In genomic region chr1:138386001-138386400, GRCm38 (mm10) we compare ENCODE assay signal across 13 mouse cellular contexts.
A peak's percentile ranks its signal among the peaks of the same experiment; 100 is the strongest.
DNase-seq lines count a peak whose midpoint lies in the region; ATAC-seq and TF ChIP-seq lines count a peak whose summit lies in the region.
"Had no signal": no experiment of that assay in that cellular context is flagged by ENCODE, and none has a peak within 500 bp of the region (broad histone marks: within the 10 kb centered on the region; RNA-seq: fewer than 3 reads in every experiment).

No protein-coding gene starts in this region.

- TF ChIP-seq EP300 in CH12.LX (IDR thresholded peaks at IDR 0.05; ENCODE audit: low read length) = no peak

- H3K4me1 ChIP-seq in forebrain, embryonic 11.5 days (replicated peaks; ENCODE audit: control insufficient read depth, insufficient read depth, low read length) = no peaks in the 10 kb centered on the region; the same call in 1 of the 2 replicates
- peaks cover 9% of the 10 kb centered on the region; the same call in 1 of the 2 replicates for H3K4me1 ChIP-seq in forebrain, embryonic 10.5 days
- peaks cover 0 to 31% of the 10 kb centered on the region in 2 experiments; a peak in 2 of 4 replicates for H3K4me1 ChIP-seq in CH12.LX (ENCODE audit: control insufficient read depth in 1 of 2, insufficient read depth in 2 of 2)
- H3K4me1 ChIP-seq in hindbrain, embryonic 16.5 days (ENCODE audit: control insufficient read depth, insufficient read depth, low read depth, low read length) = peaks cover 6% of the 10 kb centered on the region
- peaks cover 16% of the 10 kb centered on the region for H3K4me1 ChIP-seq in midbrain, embryonic 15.5 days
- H3K4me1 ChIP-seq: embryonic facial prominence, embryonic 13.5 days; heart, embryonic 10.5 days; lung, embryonic 15.5 days had no signal

- no peaks in the 10 kb centered on the region for H3K27me3 ChIP-seq in forebrain, embryonic 11.5 days (ENCODE audit: control insufficient read depth, insufficient read depth, low read length)
- no peaks in the 10 kb centered on the region for H3K27me3 ChIP-seq in forebrain, embryonic 10.5 days (ENCODE audit: poor library complexity, severe bottlenecking)
- H3K27me3 ChIP-seq in CH12.LX (replicated peaks) = no peaks in the 10 kb centered on the region
- H3K27me3 ChIP-seq in hindbrain, embryonic 16.5 days (replicated peaks; ENCODE audit: control insufficient read depth, insufficient read depth, low read length) = no peaks in the 10 kb centered on the region
- no peaks in the 10 kb centered on the region for H3K27me3 ChIP-seq in midbrain, embryonic 15.5 days (replicated peaks)
- H3K27me3 ChIP-seq: embryonic facial prominence, embryonic 13.5 days had no signal

- no peak for TF ChIP-seq POLR2A in CH12.LX (IDR thresholded peaks at IDR 0.05; ENCODE audit: low read depth, low read length)

- no peak for DNase-seq in forebrain, embryonic 11.5 days (ENCODE audit: low spot score)
- DNase-seq in forebrain, embryonic 10.5 days (ENCODE audit: extremely low spot score, low spot score) = no peak
- no peak for DNase-seq in CH12.LX (ENCODE audit: extremely low read depth)
- no peak for DNase-seq in urinary bladder, adult 2 months (ENCODE audit: low spot score)
- DNase-seq in urinary bladder, postnatal 10 days (ENCODE audit: low spot score) = no peak
- no peak for DNase-seq in kidney, postnatal 10 days
- DNase-seq: kidney, postnatal 25 days had no signal

- peak overlapping the region; percentile 54; the same call in 1 of the 2 replicates for H3K27ac ChIP-seq in forebrain, embryonic 11.5 days (ENCODE audit: low read depth, low read length)
- no peak overlapping the region; the same call in 1 of the 2 replicates for H3K27ac ChIP-seq in forebrain, embryonic 10.5 days
- H3K27ac ChIP-seq in CH12.LX (ENCODE audit: insufficient read depth, low read depth) = no peak overlapping the region
- no peak overlapping the region for H3K27ac ChIP-seq in hindbrain, embryonic 16.5 days (ENCODE audit: low read depth, low read length)
- H3K27ac ChIP-seq in midbrain, embryonic 15.5 days = peak overlapping the region; percentile 81
- H3K27ac ChIP-seq: embryonic facial prominence, embryonic 13.5 days; heart, embryonic 10.5 days; lung, embryonic 15.5 days had no signal

- no peak for TF ChIP-seq RAD21 in CH12.LX (IDR thresholded peaks at IDR 0.05; ENCODE audit: low read depth, low read length)

- no peaks in the 10 kb centered on the region for H3K9me3 ChIP-seq in forebrain, embryonic 11.5 days (ENCODE audit: control insufficient read depth, low read length)
- H3K9me3 ChIP-seq in forebrain, embryonic 10.5 days = no peaks in the 10 kb centered on the region
- no peaks in the 10 kb centered on the region for H3K9me3 ChIP-seq in CH12.LX (replicated peaks; ENCODE audit: low read length)
- no peaks in the 10 kb centered on the region for H3K9me3 ChIP-seq in hindbrain, embryonic 16.5 days (ENCODE audit: control insufficient read depth, low read length)
- H3K9me3 ChIP-seq in midbrain, embryonic 15.5 days = no peaks in the 10 kb centered on the region
- H3K9me3 ChIP-seq: embryonic facial prominence, embryonic 13.5 days; heart, embryonic 10.5 days; lung, embryonic 15.5 days had no signal

- WGBS in forebrain, embryonic 11.5 days = 72% methylated on average over 5 of the region's 5 CpGs
- 80% methylated on average over 5 of the region's 5 CpGs for WGBS in forebrain, embryonic 10.5 days
- WGBS in hindbrain, embryonic 16.5 days = 57% methylated on average over 5 of the region's 5 CpGs
- WGBS in midbrain, embryonic 15.5 days = 38% methylated on average over 5 of the region's 5 CpGs

- 0 out of 2 replicates have a peak, but pooled peaks have one; percentile 34 for ATAC-seq in forebrain, embryonic 11.5 days (replicated peaks; ENCODE audit: low FRiP score)
- 0 out of 2 replicates have a peak, but pooled peaks have one; percentile 13 for ATAC-seq in hindbrain, embryonic 16.5 days
- ATAC-seq in midbrain, embryonic 15.5 days (replicated peaks) = peak; percentile 35; the same call in 1 of the 2 replicates
- ATAC-seq: intestine, embryonic 16.5 days had no signal

- no peaks in the 10 kb centered on the region for H3K36me3 ChIP-seq in forebrain, embryonic 11.5 days (ENCODE audit: control insufficient read depth, insufficient read depth, low read length)
- H3K36me3 ChIP-seq in forebrain, embryonic 10.5 days (replicated peaks) = no peaks in the 10 kb centered on the region
- H3K36me3 ChIP-seq in CH12.LX (replicated peaks in 1 of 2; ENCODE audit: control insufficient read depth in 1 of 2, insufficient read depth in 1 of 2, low read length in 1 of 2) = no peaks in the 10 kb centered on the region
- H3K36me3 ChIP-seq in hindbrain, embryonic 16.5 days (ENCODE audit: control insufficient read depth, insufficient read depth, low read length) = no peaks in the 10 kb centered on the region
- H3K36me3 ChIP-seq in midbrain, embryonic 15.5 days (replicated peaks) = no peaks in the 10 kb centered on the region
- H3K36me3 ChIP-seq: embryonic facial prominence, embryonic 13.5 days; heart, embryonic 10.5 days; lung, embryonic 15.5 days had no signal

- in situ Hi-C loops in CH12.LX (cut with MboI; ENCODE audit: low pct_ligation_motif_present, low pct_unique_long_range_greater_than_20kb, low sequenced_read_pairs) = no loop called here

- H3K4me2 ChIP-seq in forebrain, embryonic 11.5 days (ENCODE audit: low read depth, low read length, severe bottlenecking) = no peak overlapping the region
- H3K4me2 ChIP-seq in CH12.LX (ENCODE audit: insufficient read depth, low read depth, poor library complexity, severe bottlenecking) = peak overlapping the region; percentile 7; the same call in 1 of the 2 replicates
- H3K4me2 ChIP-seq in hindbrain, embryonic 16.5 days (ENCODE audit: low read length) = no peak overlapping the region
- no peak overlapping the region for H3K4me2 ChIP-seq in midbrain, embryonic 15.5 days
- H3K4me2 ChIP-seq: embryonic facial prominence, embryonic 13.5 days had no signal

- dilution Hi-C loops in CH12.LX (cut with MboI; ENCODE audit: extremely low pct_ligation_motif_present, extremely low pct_unique_long_range_greater_than_20kb, low sequenced_read_pairs) = no loop called here

- no peak for TF ChIP-seq CTCF in CH12.LX (conservative IDR thresholded peaks at IDR 0.05 in 1 of 2, IDR thresholded peaks at IDR 0.05 in 1 of 2; ENCODE audit: low read depth in 2 of 2, low read length in 2 of 2)

- H3K4me3 ChIP-seq in forebrain, embryonic 11.5 days (ENCODE audit: low read depth, low read length) = no peak overlapping the region
- no peak overlapping the region for H3K4me3 ChIP-seq in forebrain, embryonic 10.5 days
- no peak overlapping the region for H3K4me3 ChIP-seq in CH12.LX (replicated peaks in 1 of 3; ENCODE audit: low read depth in 2 of 3, low read length in 2 of 3, poor library complexity in 1 of 3)
- no peak overlapping the region for H3K4me3 ChIP-seq in hindbrain, embryonic 16.5 days (ENCODE audit: low read length)
- no peak overlapping the region for H3K4me3 ChIP-seq in midbrain, embryonic 15.5 days
- H3K4me3 ChIP-seq: embryonic facial prominence, embryonic 13.5 days; heart, embryonic 10.5 days; lung, embryonic 15.5 days had no signal

- no peak overlapping the region for H3K9ac ChIP-seq in forebrain, embryonic 11.5 days (ENCODE audit: low read length)
- H3K9ac ChIP-seq in CH12.LX (ENCODE audit: insufficient read depth, low read depth) = no peak overlapping the region
- no peak overlapping the region for H3K9ac ChIP-seq in hindbrain, embryonic 16.5 days (ENCODE audit: low read depth, low read length)
- H3K9ac ChIP-seq in midbrain, embryonic 15.5 days = no peak overlapping the region
- H3K9ac ChIP-seq: embryonic facial prominence, embryonic 13.5 days; lung, embryonic 15.5 days had no signal

- H3K79me2 ChIP-seq in CH12.LX (replicated peaks; ENCODE audit: control insufficient read depth, extremely low read depth, insufficient read depth, poor library complexity, severe bottlenecking) = no peaks in the 10 kb centered on the region

TF ChIP-seq in CH12.LX, 34 proteins besides CTCF, POLR2A, EP300 and RAD21:
- TF ChIP-seq TCF12 (IDR thresholded peaks at IDR 0.05; ENCODE audit: low read depth, low read length) = no peak
- TF ChIP-seq PAX5 (IDR thresholded peaks at IDR 0.05; ENCODE audit: low read length) = no peak
- no peak for TF ChIP-seq MAX (IDR thresholded peaks at IDR 0.05; ENCODE audit: low read length)
- TF ChIP-seq E2F4 (IDR thresholded peaks at IDR 0.05; ENCODE audit: insufficient replicate concordance, low read depth, low read length) = no peak
- no peak for TF ChIP-seq ETS1 (conservative IDR thresholded peaks at IDR 0.05; ENCODE audit: low read depth, low read length)
- no peak for TF ChIP-seq NRF1 (IDR thresholded peaks at IDR 0.05; ENCODE audit: low read depth, low read length)
- TF ChIP-seq SMC3 (IDR thresholded peaks at IDR 0.05; ENCODE audit: low read depth, low read length) = no peak
TF ChIP-seq in CH12.LX: peak in this region for 0.

Comparison
In these comparisons a context has a peak if more than half of its experiments do, and no peak if none do; other contexts are left out.
1. H3K27ac ChIP-seq: peak in forebrain, embryonic 11.5 days (single experiment) and midbrain, embryonic 15.5 days (single experiment); none in forebrain, embryonic 10.5 days (single experiment), CH12.LX (single experiment) and hindbrain, embryonic 16.5 days (single experiment).
2. Peak in every context shown above with its lines, with median percentiles within 50 percentile points of each other: ATAC-seq.